Mouse (Mus musculus) telencephalon, adult 2 months (tissue): ENCODE results near the gene Gfod2.
A peak's percentile ranks its signal among the peaks of the same experiment; 100 is the strongest.

ENCODE experiments used
- DNase-seq: peaks from one replicate; pipeline ENCODE4 v3.0.0-alpha.2; 2011; ENCODE audit warnings: low read depth, low spot score

Gene Gfod2

DNA sequence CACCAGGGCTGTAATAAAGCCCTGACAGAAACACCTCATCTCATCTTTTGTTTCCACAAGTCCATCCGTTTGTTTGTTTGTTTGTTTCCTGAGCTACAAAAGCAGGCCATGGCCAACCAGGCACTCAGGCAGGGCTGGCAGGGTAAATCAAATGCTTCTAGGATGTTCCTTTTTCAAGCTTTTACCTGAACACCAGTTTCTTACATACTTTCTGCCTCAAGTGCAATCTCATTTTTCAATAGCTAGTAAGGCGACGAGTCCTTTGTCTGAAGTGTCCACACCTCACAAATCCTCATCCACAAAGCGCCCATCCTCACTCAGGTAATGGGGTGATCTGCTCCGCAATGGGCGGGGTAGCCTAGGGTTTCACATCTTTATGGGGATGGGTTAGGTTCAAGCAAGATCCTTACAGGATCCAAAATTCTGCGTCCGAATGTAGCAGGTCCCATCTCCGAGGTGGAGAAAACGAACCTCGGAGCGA lies 628 bp downstream of the Gfod2 start:
- DNase-seq = no peak

DNA sequence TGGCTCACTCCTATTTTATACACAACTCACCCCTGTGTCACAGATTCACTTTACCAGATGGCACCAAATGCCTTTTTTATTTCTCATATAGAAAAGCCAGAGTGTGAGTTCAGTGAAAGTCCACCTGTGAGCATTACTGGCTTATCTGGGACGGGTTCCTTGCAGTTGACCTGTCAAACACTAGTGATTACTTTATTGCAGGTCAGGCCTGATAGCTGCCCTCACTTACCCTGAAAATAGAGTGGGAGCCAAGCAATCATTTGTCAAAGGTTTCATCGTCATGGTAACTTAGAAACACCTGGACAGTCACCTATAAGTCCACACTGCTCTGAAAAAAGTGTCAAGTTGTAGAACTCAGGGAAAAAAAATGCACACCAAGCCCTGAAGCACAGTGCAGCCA lies 3.8 kb downstream of the Gfod2 start:
- DNase-seq = no peak

DNA sequence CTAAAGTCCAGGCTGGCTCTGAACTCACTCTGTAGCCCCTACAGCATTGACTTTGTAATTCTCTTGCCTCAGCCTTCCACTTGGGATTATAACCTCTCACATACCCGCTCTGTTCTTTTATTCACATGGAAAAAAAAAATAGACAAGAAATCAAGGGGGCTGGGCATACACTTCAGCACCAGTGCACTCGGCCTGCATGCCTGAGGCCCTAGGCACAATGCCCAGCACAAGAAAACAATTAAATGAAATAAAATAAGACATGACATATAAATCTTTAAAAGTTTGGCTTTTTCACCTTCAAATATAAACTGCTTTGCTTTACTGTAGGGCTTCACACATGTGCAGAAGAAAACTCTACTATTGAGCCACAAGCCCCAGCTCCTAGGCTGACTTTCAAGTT lies 4.5 kb downstream of the Gfod2 start:
- DNase-seq = no peak

DNA sequence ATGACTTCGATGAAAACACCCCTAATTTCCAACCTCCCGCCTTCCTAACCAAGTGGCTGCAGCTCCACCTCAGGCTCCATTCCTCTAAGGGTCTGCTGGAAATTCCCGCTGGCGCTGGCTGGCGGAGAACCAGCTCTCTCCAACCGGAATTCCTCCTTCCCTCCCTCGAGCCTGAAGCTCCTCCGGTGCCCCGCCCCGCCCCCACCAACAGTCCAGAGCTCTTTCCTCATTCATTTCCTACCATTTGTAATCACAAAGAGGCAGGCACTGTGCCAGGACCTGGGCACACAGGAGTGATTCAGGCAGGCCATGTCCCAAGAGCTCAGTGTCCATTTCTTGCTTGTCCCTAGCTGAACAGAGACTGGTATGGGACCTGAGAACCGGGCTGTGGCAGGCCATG lies 7.9 kb downstream of the Gfod2 start:
- no peak for DNase-seq

DNA sequence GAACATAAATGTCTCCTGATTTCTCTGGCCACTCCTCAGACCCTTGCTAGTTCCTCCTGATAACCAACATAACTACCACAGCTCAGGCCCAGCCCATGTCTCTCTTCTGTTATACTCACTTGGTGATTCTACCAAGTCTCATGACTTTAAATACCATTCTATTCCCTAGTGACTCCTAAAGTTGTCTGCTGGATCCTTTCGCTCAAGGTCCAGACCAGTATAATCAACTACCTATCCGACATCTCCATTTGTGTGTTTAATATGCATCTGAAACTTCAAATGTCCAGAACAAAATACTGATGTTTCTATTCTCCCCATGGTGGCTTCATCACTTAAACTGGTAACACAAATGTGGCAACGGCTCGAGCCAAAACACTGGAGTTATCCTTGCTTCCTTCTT lies 15.2 kb downstream of the Gfod2 start:
- no peak for DNase-seq

DNA sequence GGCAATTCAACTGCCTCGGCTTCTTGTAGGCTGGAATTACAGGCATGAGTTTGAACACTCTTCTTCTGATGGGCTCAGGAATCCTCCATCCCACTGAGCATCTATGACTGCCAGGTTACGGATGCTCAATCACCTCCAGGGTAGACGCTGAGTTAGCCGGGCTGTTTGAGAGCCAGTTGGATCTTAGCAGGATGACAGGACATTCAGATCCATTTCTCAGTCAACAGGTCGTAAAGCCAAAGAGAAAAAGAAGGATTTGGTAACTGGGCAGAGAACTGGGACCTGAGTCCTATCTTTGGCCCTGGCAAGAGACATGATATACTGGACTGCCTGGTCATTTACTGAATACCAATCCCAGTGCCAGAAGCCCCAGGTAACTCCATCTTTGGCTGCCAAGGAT lies 19.2 kb downstream of the Gfod2 start:
- no peak for DNase-seq

DNA sequence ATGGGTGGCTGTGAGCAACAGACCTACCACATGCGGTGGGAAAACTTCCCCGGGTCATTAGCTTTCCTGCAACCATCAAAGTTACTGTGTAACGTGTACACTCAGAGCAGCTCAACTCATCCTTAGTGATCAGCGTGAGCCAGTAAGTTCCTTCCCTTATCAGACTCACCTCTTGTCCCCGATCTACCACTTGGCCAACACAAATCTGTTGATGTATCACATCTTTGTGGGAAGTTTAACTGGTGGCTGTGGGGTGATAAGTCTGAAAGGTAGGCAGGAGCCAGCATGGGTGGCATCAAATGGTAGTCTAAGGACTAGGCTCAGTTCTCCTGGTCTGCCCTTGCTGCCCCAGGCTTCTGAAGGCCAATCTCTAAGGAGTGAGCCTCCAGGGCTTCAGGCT lies 26.3 kb downstream of the Gfod2 start:
- no peak for DNase-seq

DNA sequence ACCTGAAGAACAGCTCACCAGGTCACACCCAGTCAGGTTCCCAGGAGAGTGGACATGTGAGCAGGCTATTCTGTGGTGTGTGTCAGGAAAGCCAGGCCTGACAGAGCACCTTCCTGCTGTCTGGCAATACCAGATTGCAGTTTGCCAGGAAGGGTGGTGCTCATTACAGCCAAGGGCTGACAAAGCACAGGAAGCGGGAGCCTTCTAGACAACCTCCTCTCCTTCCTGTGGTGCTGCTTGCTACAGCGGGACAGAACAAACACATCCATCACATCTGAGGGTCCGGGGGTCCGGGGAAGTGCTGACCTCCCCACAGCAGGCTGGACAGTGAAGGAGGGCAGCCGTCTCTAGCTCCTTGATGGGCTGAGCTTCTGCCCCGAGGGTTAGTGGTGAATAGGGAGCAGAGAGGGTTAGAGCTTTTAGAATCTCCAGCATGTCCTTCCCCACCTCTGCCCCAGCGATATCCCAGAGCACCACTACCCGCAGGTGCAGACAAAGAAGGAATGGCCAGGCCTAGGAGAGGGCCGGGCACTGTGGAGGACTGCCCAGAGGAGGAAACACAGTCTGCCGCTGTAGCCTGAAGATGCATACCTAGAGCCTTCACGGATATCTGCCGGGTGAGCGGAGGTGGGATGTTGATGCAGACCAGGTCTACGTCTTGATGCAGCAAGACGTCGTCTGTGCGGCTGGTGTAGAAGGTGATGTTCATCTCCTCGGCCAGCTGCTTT lies 30.9 kb downstream of the Gfod2 start:
- no peak for DNase-seq

DNA sequence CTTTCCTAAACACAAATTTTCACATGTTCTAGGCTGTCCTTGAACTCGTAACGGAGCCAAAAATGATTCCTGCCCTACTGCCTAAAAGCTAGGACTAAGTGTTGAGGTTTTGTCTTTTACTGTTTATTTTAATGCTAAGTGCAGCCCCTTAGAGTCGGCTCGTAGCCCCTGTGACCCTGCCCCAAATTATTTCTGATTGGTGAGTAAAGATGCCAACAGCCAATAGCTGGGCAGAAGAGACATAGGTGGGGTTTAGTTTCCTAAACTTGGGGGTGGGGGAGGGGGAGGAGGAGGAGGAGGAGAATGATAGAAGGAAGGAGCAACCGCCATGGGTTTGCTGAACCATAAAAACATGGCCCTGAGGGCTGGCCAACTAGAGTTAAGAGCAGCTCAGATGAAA lies 32.7 kb downstream of the Gfod2 start:
- DNase-seq = no peak

DNA sequence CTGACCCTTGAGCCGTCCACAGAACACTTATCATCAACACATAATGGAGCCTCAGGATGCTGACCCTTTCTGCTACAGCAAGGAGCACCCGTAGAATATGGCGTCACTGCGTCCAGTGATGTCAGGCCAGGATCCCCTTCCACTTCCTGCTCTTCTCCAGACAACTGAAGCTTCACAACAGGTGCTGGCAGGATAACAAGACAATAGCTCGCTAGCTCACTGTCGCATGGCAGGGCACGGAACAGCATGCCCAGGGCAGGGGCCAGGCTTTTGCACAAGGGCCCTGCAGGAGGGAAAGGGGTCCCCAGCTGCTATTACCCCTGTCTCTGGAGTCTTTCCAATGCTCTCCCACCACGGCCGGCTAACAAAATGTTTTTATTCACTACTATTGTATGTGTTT lies 35.6 kb downstream of the Gfod2 start:
- no peak for DNase-seq

DNA sequence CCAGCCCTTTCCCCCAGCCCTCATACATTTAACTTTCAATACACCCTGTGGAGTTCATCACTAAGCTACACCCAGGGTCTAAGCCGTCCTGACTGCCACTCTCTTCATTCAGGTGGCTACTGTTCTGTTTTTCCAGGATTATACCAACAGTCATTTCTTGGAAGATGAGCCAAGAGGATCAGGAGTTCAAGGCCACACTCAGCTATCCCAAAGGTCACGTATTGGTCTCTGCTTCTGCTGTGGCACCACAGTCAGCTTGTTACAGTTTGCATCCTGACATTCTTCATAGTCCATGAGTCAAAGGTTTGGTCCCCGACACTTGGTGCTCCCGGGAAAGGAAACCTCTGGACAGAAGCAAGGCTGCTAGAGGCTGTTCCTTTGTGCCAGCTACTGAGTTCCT lies 38.8 kb downstream of the Gfod2 start:
- no peak for DNase-seq

DNA sequence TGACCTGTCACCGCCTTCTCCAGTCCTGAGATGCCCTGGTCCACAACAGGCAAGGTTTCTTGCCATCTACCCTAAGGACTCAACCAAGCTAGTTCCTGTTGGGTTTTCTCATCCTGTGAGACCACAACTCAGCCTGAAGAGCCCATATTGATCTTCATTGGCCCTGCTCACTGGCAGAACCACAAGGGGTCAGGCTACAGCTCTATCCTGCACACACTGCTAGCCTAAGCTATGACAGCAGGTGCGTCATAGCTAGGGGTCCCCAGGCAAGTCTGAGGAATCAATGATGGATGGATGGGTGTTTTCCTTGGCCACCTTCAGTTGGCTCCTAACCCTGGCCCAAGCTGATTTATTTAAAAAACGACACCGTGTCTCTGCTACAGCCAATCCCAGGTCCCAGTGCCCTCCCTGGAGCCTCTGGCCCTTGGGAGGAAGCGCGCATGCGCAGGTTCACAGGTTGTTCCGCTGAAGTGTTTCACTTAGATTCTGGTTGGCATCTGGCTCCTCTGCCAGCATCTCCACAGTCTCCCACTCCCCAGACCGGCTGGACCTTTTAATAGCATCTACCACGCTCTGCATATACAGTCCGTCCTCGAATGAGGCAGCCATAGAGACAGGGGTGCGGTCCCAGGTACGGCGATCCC lies 42.0 kb downstream of the Gfod2 start:
- DNase-seq = no peak

DNA sequence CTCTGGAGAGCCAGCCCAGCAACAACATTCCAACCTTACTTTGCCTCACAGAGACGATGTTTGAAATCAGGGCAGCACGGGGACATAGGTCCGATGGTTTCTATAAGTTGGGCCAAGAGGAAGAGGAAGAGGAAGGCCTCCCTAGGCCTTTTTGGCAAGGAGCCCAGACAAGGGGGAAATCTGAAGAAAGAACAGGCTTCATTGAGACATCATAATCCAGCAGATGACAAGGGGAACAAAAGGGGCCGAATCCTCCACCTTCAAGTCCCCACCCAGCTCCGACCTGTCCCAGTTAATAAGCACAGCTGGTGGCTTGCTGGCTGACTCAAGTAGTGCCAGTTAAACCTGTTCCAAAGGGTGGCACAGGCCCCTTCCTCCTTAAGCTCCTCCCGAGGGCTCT lies 43.4 kb downstream of the Gfod2 start:
- no peak for DNase-seq

DNA sequence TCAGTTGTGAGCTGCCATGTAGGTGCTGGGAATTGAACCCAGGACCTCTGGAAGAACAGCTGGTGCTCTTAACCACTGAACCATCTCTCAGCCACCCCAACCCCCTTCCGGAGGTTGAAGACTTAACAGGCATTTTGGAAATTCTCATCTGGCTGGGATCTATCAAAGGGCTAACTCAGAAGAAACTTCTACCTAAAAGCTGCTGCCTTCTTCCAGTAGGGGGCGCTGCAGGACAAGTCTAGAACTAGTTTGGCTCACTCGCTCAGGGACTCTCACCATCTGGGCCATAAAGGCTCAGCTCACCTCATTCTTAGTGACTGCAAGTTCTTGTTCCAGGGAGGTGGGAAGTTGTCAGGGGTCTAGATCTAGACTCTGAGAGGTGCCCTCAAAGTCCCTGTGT lies 44.3 kb downstream of the Gfod2 start:
- DNase-seq = peak; percentile 52

DNA sequence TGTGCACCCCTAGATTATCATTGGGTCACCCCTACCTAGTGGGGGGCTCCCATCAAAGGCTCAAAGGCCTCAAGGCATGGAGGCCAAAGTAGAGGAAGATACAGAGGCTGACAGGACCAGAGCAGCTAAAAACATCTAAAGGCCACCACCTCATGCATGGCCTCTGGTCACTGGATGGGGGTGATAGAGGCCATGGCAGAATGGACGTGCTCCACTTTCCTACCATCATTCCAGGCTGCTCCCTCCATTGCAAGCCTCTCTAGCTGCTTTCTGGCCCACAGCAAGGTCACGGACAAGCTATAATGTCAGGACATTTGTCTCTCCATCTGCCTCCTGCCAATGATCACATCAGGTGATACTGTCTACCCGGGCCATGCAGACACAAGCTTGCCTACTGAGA lies 46.2 kb downstream of the Gfod2 start:
- no peak for DNase-seq

DNA sequence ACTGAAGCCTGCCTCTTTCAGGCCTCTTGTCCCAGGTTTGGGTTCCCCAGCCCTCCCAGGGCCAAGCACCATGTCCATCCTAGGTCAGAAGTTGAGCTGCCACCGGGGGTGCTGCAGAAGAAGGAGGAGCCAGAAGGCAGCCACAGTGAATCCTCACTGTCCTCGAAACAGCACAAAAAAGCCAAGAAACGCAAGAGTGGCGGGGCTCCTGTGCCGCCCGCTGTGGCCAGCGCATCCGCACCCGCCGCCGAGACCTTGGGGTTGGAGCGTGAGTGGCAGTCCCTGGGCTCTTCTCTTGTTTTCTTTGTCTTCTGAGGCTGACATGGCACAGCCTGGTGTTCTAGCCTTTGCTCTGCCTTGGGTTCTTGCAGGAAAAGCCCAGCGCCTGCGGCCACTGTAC lies 49.1 kb downstream of the Gfod2 start:
- no peak for DNase-seq

DNA sequence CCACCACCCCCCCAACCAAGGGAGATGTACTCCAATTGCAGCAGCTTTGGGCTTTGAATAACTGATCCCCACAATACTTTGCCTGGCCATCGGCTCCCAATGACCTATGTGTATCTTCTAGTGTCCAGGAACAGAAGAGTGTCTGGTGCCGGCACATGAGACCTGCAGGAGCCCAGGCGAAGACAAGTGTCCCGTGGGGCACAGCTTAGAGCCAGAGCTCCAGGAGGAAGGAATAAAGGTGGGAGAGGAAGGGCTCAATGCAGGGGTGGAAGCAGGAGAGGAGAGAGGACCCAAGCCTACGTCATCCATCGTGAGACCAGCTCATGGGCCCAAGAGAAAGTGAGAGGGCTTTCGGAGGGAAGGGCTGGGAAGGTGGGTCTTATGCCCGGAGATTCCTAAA lies 49.8 kb downstream of the Gfod2 start:
- DNase-seq = no peak

DNA sequence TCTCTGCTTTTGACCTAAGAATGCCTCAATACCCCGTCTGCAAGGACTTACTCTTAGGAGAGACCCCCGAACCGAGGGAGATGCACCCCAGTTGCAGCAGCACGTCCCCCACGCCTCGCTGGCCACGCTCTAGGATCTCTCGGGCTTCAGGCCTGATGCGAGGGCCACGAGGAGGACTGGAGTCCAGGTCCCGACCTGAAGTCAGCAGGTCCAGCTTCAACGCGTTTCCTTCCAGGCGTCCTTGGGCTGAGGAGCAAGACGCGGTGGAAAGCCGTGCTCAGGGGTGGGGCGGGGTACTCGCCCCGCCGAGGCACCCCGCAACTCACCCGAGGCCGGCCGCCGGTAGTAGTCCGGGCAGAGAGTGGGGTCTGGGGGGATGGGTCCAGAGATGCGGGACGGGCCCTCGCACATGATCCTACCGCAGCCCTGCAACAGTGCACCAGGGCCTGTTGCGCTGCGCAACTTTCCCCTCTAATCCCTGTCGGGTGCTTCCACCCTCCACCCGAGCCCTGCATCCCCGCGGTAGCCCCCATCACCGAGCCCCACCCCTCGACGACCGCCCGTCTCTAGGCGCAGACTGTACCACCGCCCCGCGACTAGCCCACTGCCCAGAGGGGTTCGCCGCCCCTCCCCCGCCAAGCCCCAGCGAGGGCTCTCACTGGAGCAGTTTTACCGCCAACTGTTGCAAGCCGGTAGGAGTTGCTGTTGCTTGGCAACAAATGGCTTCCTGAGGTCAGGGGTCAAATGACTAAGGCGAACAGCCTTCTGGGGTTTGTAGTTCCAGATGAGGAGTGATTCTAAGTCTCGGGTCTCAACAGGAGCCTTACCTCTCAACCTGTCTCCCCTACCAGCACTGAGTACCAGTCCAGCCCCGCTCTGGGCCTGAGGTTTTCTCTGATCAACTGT lies 50.7 kb downstream of the Gfod2 start, which contains the start of the genes 4933405L10Rik and Enkd1:
Gene 4933405L10Rik, plus strand, starts transcription at position 158 of the 906 bp plus-strand sequence.
Gene Enkd1, minus strand, starts transcription at position 713 of the 906 bp plus-strand sequence.
- DNase-seq = peak; percentile 91

DNA sequence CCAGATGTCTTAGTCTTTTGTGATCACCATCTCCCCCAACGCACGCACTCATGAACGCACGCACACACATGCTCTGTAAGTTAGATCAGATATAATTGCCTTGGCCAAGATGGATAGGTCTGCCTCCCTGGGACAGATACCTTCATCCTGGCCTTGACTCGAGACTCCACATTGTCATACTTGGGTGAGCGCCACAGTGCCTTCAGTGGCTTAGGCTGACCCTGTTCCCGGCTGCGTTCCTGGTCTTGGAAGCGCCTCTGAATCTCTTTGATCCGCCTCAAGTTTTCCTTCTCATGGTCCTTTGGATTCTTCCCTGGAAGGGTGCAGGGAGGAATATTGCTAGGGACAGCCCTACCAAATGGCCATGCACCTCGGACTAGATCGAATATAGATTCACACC lies 52.0 kb downstream of the Gfod2 start:
- DNase-seq = no peak

DNA sequence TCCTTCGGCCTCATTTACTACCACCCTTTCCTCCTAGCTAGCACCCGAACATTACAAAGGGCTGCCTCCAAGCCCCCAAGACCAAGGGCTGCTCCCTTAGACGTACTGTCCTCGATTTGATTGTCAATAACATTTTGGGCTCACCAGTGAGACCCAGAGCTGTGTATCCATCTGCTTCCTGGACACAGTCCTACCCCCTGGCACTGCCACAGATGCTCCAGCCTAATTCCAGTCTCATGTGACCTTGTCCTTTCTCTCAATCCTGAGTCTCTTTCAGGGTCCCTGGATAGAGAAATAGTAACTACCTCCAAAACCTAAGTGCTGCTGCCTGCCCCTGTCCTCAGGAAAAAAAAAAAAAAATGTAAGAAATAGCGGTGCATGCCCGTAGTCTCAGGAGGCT lies 53.5 kb downstream of the Gfod2 start:
- no peak for DNase-seq

DNA sequence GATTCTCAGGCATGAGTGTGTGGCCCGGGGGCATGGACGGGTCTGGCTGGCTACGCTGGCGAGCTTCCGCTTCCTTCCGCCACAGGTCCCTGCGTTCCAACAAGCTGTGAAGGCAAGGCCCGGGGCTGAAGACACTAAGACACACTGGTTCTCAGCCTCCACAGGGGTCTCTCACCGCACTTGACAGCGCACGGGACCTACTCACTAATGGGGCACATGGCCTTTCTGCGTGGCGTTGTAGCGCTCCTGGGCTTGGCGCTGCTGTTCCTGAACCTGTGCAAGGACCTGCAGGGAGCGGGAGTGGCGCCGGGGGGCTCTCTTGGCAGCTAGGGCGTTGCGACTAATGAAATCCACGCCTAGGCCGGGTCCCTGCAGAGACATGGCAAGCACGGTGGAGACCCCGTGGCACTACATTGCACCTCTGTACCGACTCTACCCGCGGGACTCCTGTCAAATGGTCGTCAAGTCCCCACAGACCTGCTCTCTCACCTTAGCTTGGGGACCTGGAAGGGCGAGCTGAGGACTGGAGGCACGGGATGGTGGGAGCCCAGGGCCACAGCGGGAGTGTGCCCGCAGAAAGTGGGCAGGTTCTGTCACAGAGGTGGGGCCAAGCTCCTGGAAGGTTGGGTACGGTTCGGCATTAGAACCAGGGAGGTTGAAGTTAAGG lies 54.2 kb downstream of the Gfod2 start:
- DNase-seq = no peak
